Mouse (Mus musculus): Measurements from ENCODE around the gene Glb1. TPM values are rescaled to one million over a fixed set of nuclear protein-coding genes. Genes with fewer than 3 reads are reported as not detected.

The Glb1 gene
- polyA plus RNA-seq, 1 experiment from 2014 or later: 20.9 TPM

GRCm38 (mm10) chr9:114410313-114410862 is 9.5 kb downstream of the Glb1 start:
- no peak for DNase-seq (ENCODE audit: low spot score, missing footprints)
- Histone ChIP-seq H3K27me3 (ENCODE audit: control insufficient read depth, insufficient read depth, low read length) (no peaks in the 10 kb centered on the region), H3K4me1 (ENCODE audit: control insufficient read depth, insufficient read depth, low read length) (no peaks in the 10 kb centered on the region), H3K4me2 (no peak overlapping the region), H3K4me3 (ENCODE audit: low read depth, low read length) (no peak overlapping the region), H3K9ac (ENCODE audit: low read length) (no peak overlapping the region), H3K27ac (ENCODE audit: low read depth, low read length) (no peak overlapping the region), H3K36me3 (ENCODE audit: control insufficient read depth, insufficient read depth, low read length) (peaks cover 9% of the 10 kb centered on the region), H3K9me3 (ENCODE audit: control insufficient read depth, low read length) (0 out of 2 replicates have a peak, but pooled peaks cover 2% of the 10 kb centered on the region)
- WGBS: 96% methylated on average over 11 of the region's 11 CpGs
- no peak for ATAC-seq (ENCODE audit: low FRiP score)

- H3K36me3 ChIP-seq (ENCODE audit: control insufficient read depth, insufficient read depth, low read length): 0 out of 2 replicates have a peak, but pooled peaks cover 2% of the 10 kb centered on the region
- 91% methylated on average over 5 of the region's 5 CpGs for WGBS
These were observed 10.4 kb downstream of the Glb1 start for GRCm38 (mm10) chr9:114411295-114411694.

GRCm38 (mm10) chr9:114412406-114412805 is 11.5 kb downstream of the Glb1 start:
- no peaks in the 10 kb centered on the region for H3K4me1 ChIP-seq (ENCODE audit: control insufficient read depth, insufficient read depth, low read length)
- H3K27me3 ChIP-seq (ENCODE audit: control insufficient read depth, insufficient read depth, low read length): no peaks in the 10 kb centered on the region
- H3K36me3 ChIP-seq (ENCODE audit: control insufficient read depth, insufficient read depth, low read length): 0 out of 2 replicates have a peak, but pooled peaks cover 2% of the 10 kb centered on the region
- WGBS: 93% methylated on average over 9 of the region's 9 CpGs
- no peak overlapping the region for H3K27ac ChIP-seq (ENCODE audit: low read depth, low read length)
- ATAC-seq (ENCODE audit: low FRiP score): no peak
- peak; percentile 61 for DNase-seq (ENCODE audit: low spot score, missing footprints)
- H3K9ac ChIP-seq (ENCODE audit: low read length): no peak overlapping the region
- H3K4me2 ChIP-seq: no peak overlapping the region
- no peak overlapping the region for H3K4me3 ChIP-seq (ENCODE audit: low read depth, low read length)
- H3K9me3 ChIP-seq (ENCODE audit: control insufficient read depth, low read length): 0 out of 2 replicates have a peak, but pooled peaks cover 2% of the 10 kb centered on the region

More at GRCm38 (mm10) chr9:114411295-114411694, 10.4 kb downstream of the Glb1 start:
- no peaks in the 10 kb centered on the region for H3K4me1 ChIP-seq (ENCODE audit: control insufficient read depth, insufficient read depth, low read length)
- no peak overlapping the region for H3K27ac ChIP-seq (ENCODE audit: low read depth, low read length)
- H3K9me3 ChIP-seq (ENCODE audit: control insufficient read depth, low read length): 0 out of 2 replicates have a peak, but pooled peaks cover 2% of the 10 kb centered on the region
- H3K4me3 ChIP-seq (ENCODE audit: low read depth, low read length): no peak overlapping the region
- ATAC-seq (ENCODE audit: low FRiP score): no peak
- no peaks in the 10 kb centered on the region for H3K27me3 ChIP-seq (ENCODE audit: control insufficient read depth, insufficient read depth, low read length)
- H3K4me2 ChIP-seq: no peak overlapping the region
- no peak overlapping the region for H3K9ac ChIP-seq (ENCODE audit: low read length)
- DNase-seq (ENCODE audit: low spot score, missing footprints): no peak

GRCm38 (mm10) chr9:114413866-114414265 is 13.0 kb downstream of the Glb1 start:
- ATAC-seq (ENCODE audit: low FRiP score): no peak
- H3K4me2 ChIP-seq: no peak overlapping the region
- DNase-seq (ENCODE audit: low spot score, missing footprints): no peak
- no peak overlapping the region for H3K9ac ChIP-seq (ENCODE audit: low read length)
- 0 out of 2 replicates have a peak, but pooled peaks cover 2% of the 10 kb centered on the region for H3K9me3 ChIP-seq (ENCODE audit: control insufficient read depth, low read length)
- H3K4me1 ChIP-seq (ENCODE audit: control insufficient read depth, insufficient read depth, low read length): no peaks in the 10 kb centered on the region
- 0 out of 2 replicates have a peak, but pooled peaks cover 2% of the 10 kb centered on the region for H3K36me3 ChIP-seq (ENCODE audit: control insufficient read depth, insufficient read depth, low read length)
- no peaks in the 10 kb centered on the region for H3K27me3 ChIP-seq (ENCODE audit: control insufficient read depth, insufficient read depth, low read length)
- 91% methylated on average over 12 of the region's 12 CpGs for WGBS
- no peak overlapping the region for H3K4me3 ChIP-seq (ENCODE audit: low read depth, low read length)
- H3K27ac ChIP-seq (ENCODE audit: low read depth, low read length): no peak overlapping the region

- H3K9me3 ChIP-seq (ENCODE audit: control insufficient read depth, low read length): 0 out of 2 replicates have a peak, but pooled peaks cover 2% of the 10 kb centered on the region
These were observed 14.8 kb downstream of the Glb1 start for GRCm38 (mm10) chr9:114415701-114416100.

GRCm38 (mm10) chr9:114416646-114417517 is 16.0 kb downstream of the Glb1 start:
- H3K9ac ChIP-seq (ENCODE audit: low read length): no peak overlapping the region
- no peak overlapping the region for H3K27ac ChIP-seq (ENCODE audit: low read depth, low read length)
- no peak overlapping the region for H3K4me2 ChIP-seq
- no peaks in the 10 kb centered on the region for H3K4me1 ChIP-seq (ENCODE audit: control insufficient read depth, insufficient read depth, low read length)
- H3K36me3 ChIP-seq (ENCODE audit: control insufficient read depth, insufficient read depth, low read length): no peaks in the 10 kb centered on the region; the same call in 1 of the 2 replicates
- H3K9me3 ChIP-seq (ENCODE audit: control insufficient read depth, low read length): no peaks in the 10 kb centered on the region
- 93% methylated on average over 21 of the region's 21 CpGs for WGBS
- no peak for ATAC-seq (ENCODE audit: low FRiP score)
- H3K4me3 ChIP-seq (ENCODE audit: low read depth, low read length): no peak overlapping the region
- peak; percentile 23 for DNase-seq (ENCODE audit: low spot score, missing footprints)
- no peaks in the 10 kb centered on the region for H3K27me3 ChIP-seq (ENCODE audit: control insufficient read depth, insufficient read depth, low read length)

More at GRCm38 (mm10) chr9:114415701-114416100, 14.8 kb downstream of the Glb1 start:
- H3K9ac ChIP-seq (ENCODE audit: low read length): no peak overlapping the region
- DNase-seq (ENCODE audit: low spot score, missing footprints) (peak; percentile 93), ATAC-seq (ENCODE audit: low FRiP score) (0 out of 2 replicates have a peak, but pooled peaks have one; percentile 28)
- no peak overlapping the region for H3K4me2 ChIP-seq
- 23% methylated on average over 11 of the region's 11 CpGs for WGBS
- H3K27me3 ChIP-seq (ENCODE audit: control insufficient read depth, insufficient read depth, low read length): no peaks in the 10 kb centered on the region
- no peaks in the 10 kb centered on the region for H3K36me3 ChIP-seq (ENCODE audit: control insufficient read depth, insufficient read depth, low read length)
- no peak overlapping the region for H3K27ac ChIP-seq (ENCODE audit: low read depth, low read length)
- H3K4me1 ChIP-seq (ENCODE audit: control insufficient read depth, insufficient read depth, low read length): no peaks in the 10 kb centered on the region
- H3K4me3 ChIP-seq (ENCODE audit: low read depth, low read length): no peak overlapping the region

- DNase-seq (ENCODE audit: low spot score, missing footprints) (peak; percentile 92), ATAC-seq (ENCODE audit: low FRiP score) (0 out of 2 replicates have a peak, but pooled peaks have one; percentile 15)
- Histone ChIP-seq H3K9ac (ENCODE audit: low read length) (no peak overlapping the region), H3K36me3 (ENCODE audit: control insufficient read depth, insufficient read depth, low read length) (no peaks in the 10 kb centered on the region; the same call in 1 of the 2 replicates), H3K4me2 (no peak overlapping the region), H3K9me3 (ENCODE audit: control insufficient read depth, low read length) (no peaks in the 10 kb centered on the region), H3K27ac (ENCODE audit: low read depth, low read length) (no peak overlapping the region), H3K27me3 (ENCODE audit: control insufficient read depth, insufficient read depth, low read length) (no peaks in the 10 kb centered on the region), H3K4me1 (ENCODE audit: control insufficient read depth, insufficient read depth, low read length) (no peaks in the 10 kb centered on the region), H3K4me3 (ENCODE audit: low read depth, low read length) (no peak overlapping the region)
- 70% methylated on average over 7 of the region's 7 CpGs for WGBS
These were observed 17.3 kb downstream of the Glb1 start for GRCm38 (mm10) chr9:114418187-114418586.

GRCm38 (mm10) chr9:114420443-114420842 is 19.6 kb downstream of the Glb1 start:
- Histone ChIP-seq H3K4me1 (ENCODE audit: control insufficient read depth, insufficient read depth, low read length) (no peaks in the 10 kb centered on the region), H3K27me3 (ENCODE audit: control insufficient read depth, insufficient read depth, low read length) (no peaks in the 10 kb centered on the region), H3K27ac (ENCODE audit: low read depth, low read length) (no peak overlapping the region), H3K9me3 (ENCODE audit: control insufficient read depth, low read length) (no peaks in the 10 kb centered on the region; the same call in 1 of the 2 replicates), H3K4me3 (ENCODE audit: low read depth, low read length) (no peak overlapping the region), H3K4me2 (no peak overlapping the region), H3K36me3 (ENCODE audit: control insufficient read depth, insufficient read depth, low read length) (peaks cover 2% of the 10 kb centered on the region), H3K9ac (ENCODE audit: low read length) (no peak overlapping the region)
- DNase-seq (ENCODE audit: low spot score, missing footprints) (peak; percentile 78), ATAC-seq (ENCODE audit: low FRiP score) (0 out of 2 replicates have a peak, but pooled peaks have one; percentile 7)
- 82% methylated on average over 8 of the region's 8 CpGs for WGBS

- Histone ChIP-seq H3K36me3 (ENCODE audit: control insufficient read depth, insufficient read depth, low read length) (peaks cover 5% of the 10 kb centered on the region), H3K4me2 (no peak overlapping the region), H3K27ac (ENCODE audit: low read depth, low read length) (no peak overlapping the region), H3K27me3 (ENCODE audit: control insufficient read depth, insufficient read depth, low read length) (no peaks in the 10 kb centered on the region), H3K4me1 (ENCODE audit: control insufficient read depth, insufficient read depth, low read length) (no peaks in the 10 kb centered on the region), H3K9me3 (ENCODE audit: control insufficient read depth, low read length) (no peaks in the 10 kb centered on the region; the same call in 1 of the 2 replicates), H3K9ac (ENCODE audit: low read length) (no peak overlapping the region), H3K4me3 (ENCODE audit: low read depth, low read length) (no peak overlapping the region)
- no peak for ATAC-seq (ENCODE audit: low FRiP score)
- WGBS: 65% methylated on average over 3 of the region's 3 CpGs
- DNase-seq (ENCODE audit: low spot score, missing footprints): peak; percentile 37
These were observed 20.2 kb downstream of the Glb1 start for GRCm38 (mm10) chr9:114421045-114421444.

Measured in midbrain, embryonic 11.5 days (tissue).